Mouse (Mus musculus) liver, postnatal 0 days (tissue): ENCODE data around the gene 4931417E11Rik. TPM values are rescaled to one million over a fixed set of nuclear protein-coding genes. Genes with fewer than 3 reads are reported as not detected.

Experiments used
- ATAC-seq: fragments of 200-750 bp; cut with Nextera tagmentation; 2 replicates; pipeline ENCODE4 v1.8.0; 2017; ENCODE audit warnings: mild to moderate bottlenecking, moderate library complexity
- DNase-seq: peaks from one replicate; pipeline ENCODE4 v3.0.0-alpha.2; 2016
- H3K27ac ChIP-seq: fragments of 300-500 bp; sonication (generic); 2 replicates; pipeline ENCODE4 v1.5.1; 2014; ENCODE audit warnings: antibody characterized with exemption, moderate library complexity, mild to moderate bottlenecking, low read depth
- H3K27me3 ChIP-seq: fragments of 300-500 bp; sonication (generic); 2 replicates; pipeline ENCODE4 v1.6.1; 2014; ENCODE audit warnings: low read length, control low read depth, mixed read lengths; ENCODE audit not compliant: insufficient read depth
- H3K36me3 ChIP-seq: fragments of 300-500 bp; sonication (generic); replicated peaks from 2 replicates; pipeline ENCODE4 v1.6.1; 2014; ENCODE audit warnings: mild to moderate bottlenecking, control low read depth, low read length, moderate library complexity, mixed read lengths; ENCODE audit not compliant: insufficient read depth
- H3K4me1 ChIP-seq: fragments of 300-500 bp; sonication (generic); 2 replicates; pipeline ENCODE4 v1.6.1; 2014; ENCODE audit warnings: antibody characterized with exemption, mild to moderate bottlenecking, control low read depth; ENCODE audit not compliant: insufficient read depth
- H3K4me2 ChIP-seq: fragments of 300-500 bp; sonication (generic); 2 replicates; pipeline ENCODE4 v1.6.1; 2014; ENCODE audit warnings: low read depth, mild to moderate bottlenecking, low read length, moderate library complexity, mixed read lengths
- H3K4me3 ChIP-seq: fragments of 300-500 bp; sonication (generic); 2 replicates; pipeline ENCODE4 v1.5.1; 2014; ENCODE audit warnings: low read depth, low read length
- H3K9ac ChIP-seq: fragments of 300-500 bp; sonication (generic); replicated peaks from 2 replicates; pipeline ENCODE4 v1.6.1; 2014; ENCODE audit warnings: mild to moderate bottlenecking, moderate library complexity
- H3K9me3 ChIP-seq: fragments of 300-500 bp; sonication (generic); 2 replicates; pipeline ENCODE4 v1.6.1; 2016; ENCODE audit warnings: mild to moderate bottlenecking, control low read depth, low read length, mixed read lengths
- CTCF ChIP-seq: sonication (generic); IDR thresholded peaks from 2 replicates; pipeline ENCODE4 v1.5.1; 2016; ENCODE audit warnings: antibody characterized with exemption, low read depth
- EP300 ChIP-seq: IDR thresholded peaks from 2 replicates; pipeline ENCODE4 v1.6.1; 2016; ENCODE audit warnings: antibody characterized with exemption, low read depth, mild to moderate bottlenecking
- WGBS: fragments of 180-500 bp; shearing (Covaris S2); extraction: QIAGEN DNeasy Blood & Tissue Kit; methylation state at CpG from one replicate; pipeline ENCODE4 v1.1.7; 2014; ENCODE audit not compliant: insufficient replicate concordance; 5-methylcytosine and 5-hydroxymethylcytosine counted together
- polyA plus RNA-seq: library from polyadenylated mRNA; unstranded; fragments of >200 nt; fragmentation: Nextera tagmentation; extraction: Ambion mirVana; gene quantifications from 2 replicates; pipeline ENCODE4 v1.2.1, GENCODE M21; 2015

Gene 4931417E11Rik
- polyA plus RNA-seq, 1 experiment from 2014 or later, result not detected

DNA sequence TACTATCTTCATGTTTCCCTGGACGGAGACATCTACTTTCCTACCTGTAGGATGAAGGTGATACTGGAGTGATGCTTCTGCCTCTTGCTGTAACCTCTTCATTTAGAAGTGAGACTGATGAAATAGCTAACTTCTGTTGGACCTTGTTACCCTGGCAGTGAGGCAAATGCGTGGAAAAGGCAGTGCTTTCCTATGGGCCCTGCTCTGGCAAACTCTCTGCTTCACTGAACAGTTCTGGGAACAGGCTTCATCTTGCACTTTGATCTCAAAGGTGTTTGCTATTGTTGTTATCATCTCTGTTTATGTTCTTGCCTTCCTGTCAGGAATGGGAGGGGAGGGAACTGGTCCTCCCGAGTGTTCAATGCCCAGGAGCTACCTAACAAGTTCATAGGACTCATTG is 3.4 kb downstream of the 4931417E11Rik start:
- DNase-seq, result no peak
- WGBS, result 56% methylated on average over 3 of the region's 3 CpGs
- H3K4me1 ChIP-seq, result no peaks in the 10 kb centered on the region
- H3K4me2 ChIP-seq, result no peak overlapping the region
- TF ChIP-seq EP300, result no peak
- TF ChIP-seq CTCF, result no peak
- no peak overlapping the region for H3K9ac ChIP-seq
- H3K36me3 ChIP-seq, result no peaks in the 10 kb centered on the region
- H3K4me3 ChIP-seq, result no peak overlapping the region
- no peak for ATAC-seq
- no peaks in the 10 kb centered on the region for H3K9me3 ChIP-seq
- H3K27me3 ChIP-seq, result no peaks in the 10 kb centered on the region
- no peak overlapping the region for H3K27ac ChIP-seq

DNA sequence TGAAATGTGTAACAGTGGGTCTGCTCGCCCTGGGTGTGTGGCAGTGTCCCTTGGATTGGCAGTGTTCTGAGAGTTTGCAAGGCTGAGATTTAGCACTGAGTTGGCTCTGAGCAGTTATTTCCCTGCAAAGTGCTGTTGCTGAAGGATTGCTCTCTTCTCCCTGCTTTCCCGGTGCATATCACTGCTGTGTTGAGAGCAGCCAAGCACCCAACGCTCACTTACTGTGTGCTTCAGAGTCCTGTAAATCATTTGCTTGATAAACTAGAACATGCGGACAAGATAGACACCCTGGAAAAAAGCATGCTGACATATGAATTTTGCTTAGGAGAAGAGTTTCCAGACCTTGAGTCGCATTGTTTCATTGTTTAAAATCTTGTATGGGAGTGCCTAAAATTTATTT is 6.9 kb downstream of the 4931417E11Rik start:
- WGBS, result 63% methylated on average over 5 of the region's 5 CpGs
- TF ChIP-seq EP300 (no peak), CTCF (no peak)
- ATAC-seq (no peak), DNase-seq (no peak)
- Histone ChIP-seq H3K4me2 (no peak overlapping the region), H3K4me1 (no peaks in the 10 kb centered on the region), H3K36me3 (no peaks in the 10 kb centered on the region), H3K4me3 (no peak overlapping the region), H3K27me3 (no peaks in the 10 kb centered on the region), H3K9me3 (no peaks in the 10 kb centered on the region), H3K27ac (no peak overlapping the region), H3K9ac (no peak overlapping the region)

DNA sequence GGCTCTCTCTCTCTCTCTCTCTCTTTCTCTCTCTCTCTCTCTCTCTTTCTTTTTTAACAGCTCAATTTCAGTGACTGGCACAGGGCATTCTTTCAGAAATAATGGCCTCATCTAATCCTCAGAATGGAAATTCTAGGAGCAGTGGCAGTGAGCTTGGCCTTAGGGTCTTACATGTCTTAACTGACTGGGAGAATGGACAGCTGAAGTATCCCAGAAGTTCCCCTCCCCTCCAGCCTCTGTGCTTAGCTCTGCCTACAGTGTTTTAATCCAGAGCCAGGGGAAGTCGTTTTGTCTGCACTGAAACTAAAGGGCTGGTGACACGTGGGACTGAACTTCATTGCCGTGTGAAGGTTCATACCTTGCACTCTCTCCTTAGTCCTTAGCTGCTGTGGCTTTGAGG is 35.6 kb downstream of the 4931417E11Rik start:
- Histone ChIP-seq H3K4me3 (no peak overlapping the region), H3K9me3 (no peaks in the 10 kb centered on the region), H3K27ac (no peak overlapping the region), H3K4me2 (no peak overlapping the region), H3K27me3 (no peaks in the 10 kb centered on the region), H3K36me3 (no peaks in the 10 kb centered on the region), H3K4me1 (no peaks in the 10 kb centered on the region), H3K9ac (no peak overlapping the region)
- TF ChIP-seq EP300, result no peak
- TF ChIP-seq CTCF, result no peak
- 37% methylated on average over 3 of the region's 3 CpGs for WGBS
- DNase-seq (no peak), ATAC-seq (no peak)

DNA sequence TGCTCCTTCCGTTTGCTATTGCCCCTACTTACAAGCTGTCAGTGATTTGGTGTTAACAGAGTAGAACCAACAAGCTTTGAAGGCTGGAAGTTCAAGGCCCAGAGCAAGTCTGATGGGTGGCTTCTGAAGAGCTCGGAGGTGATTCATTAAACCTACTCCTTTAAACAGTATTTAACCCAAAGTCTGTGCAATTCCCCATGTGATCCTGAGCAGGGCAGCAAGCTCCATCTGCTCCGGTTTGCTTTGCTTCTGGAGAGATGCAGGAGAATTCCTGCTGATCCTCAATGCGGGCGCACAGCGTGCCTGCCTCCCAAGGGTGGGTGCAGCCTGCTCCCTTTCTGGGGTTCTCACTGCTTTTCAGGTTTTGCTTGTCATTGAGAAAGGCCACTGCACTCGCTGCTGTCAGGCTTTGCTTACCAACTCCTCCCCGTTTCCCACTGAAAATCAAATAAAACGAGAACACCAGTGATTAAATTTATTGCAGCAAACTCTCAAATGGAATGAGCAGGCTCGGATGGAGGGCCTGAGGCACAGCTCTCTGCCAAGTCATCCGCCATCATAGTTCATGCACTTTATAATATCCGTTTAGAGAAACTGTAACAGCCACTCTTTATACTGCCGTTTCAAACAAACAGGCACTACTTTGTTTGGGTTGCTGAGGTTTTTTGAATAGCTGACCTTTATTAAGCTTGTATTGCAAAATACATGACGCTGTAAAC is 40.7 kb downstream of the 4931417E11Rik start:
- WGBS, result 54% methylated on average over 14 of the region's 14 CpGs
- no peak overlapping the region for H3K4me3 ChIP-seq
- no peaks in the 10 kb centered on the region for H3K36me3 ChIP-seq
- no peak overlapping the region for H3K9ac ChIP-seq
- no peak for TF ChIP-seq CTCF
- TF ChIP-seq EP300, result no peak
- H3K4me1 ChIP-seq, result no peaks in the 10 kb centered on the region
- ATAC-seq (no peak), DNase-seq (no peak)
- H3K27ac ChIP-seq, result no peak overlapping the region
- no peaks in the 10 kb centered on the region for H3K27me3 ChIP-seq
- H3K4me2 ChIP-seq, result no peak overlapping the region
- no peaks in the 10 kb centered on the region for H3K9me3 ChIP-seq

DNA sequence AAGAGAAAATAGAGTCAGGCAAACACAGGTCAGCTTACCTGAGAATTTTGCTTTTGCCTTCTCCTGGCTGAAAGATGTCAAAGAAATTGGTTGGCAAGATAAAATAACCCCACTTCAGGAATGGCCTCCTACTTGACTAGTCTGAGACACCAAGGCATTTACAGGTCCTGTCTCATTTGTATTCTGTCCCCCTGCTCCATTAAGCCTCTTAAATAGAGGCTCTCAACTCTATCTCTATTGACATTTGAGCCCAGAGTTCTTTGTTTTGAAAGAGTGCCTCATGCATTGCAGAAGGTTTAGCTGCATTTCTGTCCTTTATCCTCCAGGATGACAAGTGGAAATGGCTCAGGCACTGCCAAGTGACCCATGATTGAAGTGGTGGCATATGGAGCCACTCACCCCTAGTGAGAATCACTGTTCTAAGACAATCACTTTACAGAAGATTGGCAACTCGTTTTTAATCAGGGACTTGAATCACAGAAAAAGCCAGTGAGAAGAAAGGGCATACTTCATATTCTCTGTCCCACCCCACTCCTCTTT is 42.1 kb downstream of the 4931417E11Rik start:
- no peak overlapping the region for H3K4me3 ChIP-seq
- WGBS, result 26% methylated on average over 1 of the region's 1 CpGs
- H3K27ac ChIP-seq, result no peak overlapping the region
- H3K36me3 ChIP-seq, result no peaks in the 10 kb centered on the region
- TF ChIP-seq CTCF (no peak), EP300 (no peak)
- ATAC-seq, result no peak
- no peak for DNase-seq
- H3K9me3 ChIP-seq, result no peaks in the 10 kb centered on the region
- H3K9ac ChIP-seq, result no peak overlapping the region
- no peaks in the 10 kb centered on the region for H3K4me1 ChIP-seq
- no peaks in the 10 kb centered on the region for H3K27me3 ChIP-seq
- no peak overlapping the region for H3K4me2 ChIP-seq

Other genes starting within 250 kb of the 4931417E11Rik start
- 0.01 TPM in 2 replicates for gene Dnah6, start 248.0 kb downstream of the 4931417E11Rik start, polyA plus RNA-seq
- gene Suclg1, start 221.3 kb downstream of the 4931417E11Rik start, polyA plus RNA-seq, result 235 and 239 TPM in 2 replicates